Mouse (Mus musculus): Measurements from ENCODE around the gene Mmp15. TPM values are rescaled to one million over a fixed set of nuclear protein-coding genes. Genes with fewer than 3 reads are reported as not detected.

Mmp15 gene
- polyA plus RNA-seq (2014; fragmentation: Nextera tagmentation; extraction: Ambion mirVana), result 8.9 and 9.9 TPM in 2 replicates

DNA sequence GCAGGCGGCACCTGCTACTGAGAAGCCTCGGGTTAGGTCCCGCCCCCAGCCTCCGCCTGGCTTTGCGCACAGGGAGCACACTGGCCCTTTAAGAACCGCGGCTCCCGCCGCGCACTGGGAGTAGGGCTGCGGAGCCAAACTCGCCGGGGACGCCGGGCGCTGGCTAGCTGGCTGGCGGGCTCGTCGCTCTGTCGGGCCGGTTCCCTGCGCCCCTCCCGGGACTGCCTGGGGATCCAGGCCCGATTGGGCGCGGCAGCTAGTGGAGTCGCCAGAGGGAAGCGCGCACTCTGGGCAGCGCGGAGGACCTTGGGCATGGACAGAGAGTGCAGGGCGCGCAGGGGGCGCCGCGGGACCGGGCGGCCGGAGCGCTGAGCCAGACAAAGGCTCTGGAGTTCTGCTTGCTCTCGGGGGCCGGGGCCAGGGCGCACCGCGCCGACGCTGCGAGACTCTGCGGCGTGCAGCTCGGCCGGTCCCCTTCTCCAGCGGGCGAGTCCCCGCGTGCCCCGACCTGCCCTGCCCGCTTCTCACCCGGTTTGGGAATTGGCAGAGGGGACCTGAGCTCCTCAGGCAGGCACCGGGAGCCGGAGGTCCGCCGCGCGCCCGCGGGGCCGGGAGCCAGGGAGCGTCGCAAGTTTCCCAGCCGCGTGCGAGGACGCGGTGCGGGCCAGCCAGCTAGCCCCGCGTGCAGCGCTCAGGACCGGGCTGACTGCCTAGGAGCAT is at the start of gene Mmp15:
Gene Mmp15, plus strand, starts transcription at position 118 of the 720 bp plus-strand sequence.
- Histone ChIP-seq H3K4me2 (ENCODE audit: low read depth, low read length) (peak within 1 kb of the TSS; percentile 98), H3K9me3 (replicated peaks; ENCODE audit: control insufficient read depth, low read length) (no peaks in the 10 kb centered on the region), H3K4me3 (ENCODE audit: low read depth, low read length) (peak within 1 kb of the TSS; percentile 81), H3K27me3 (ENCODE audit: control insufficient read depth, insufficient read depth, low read length) (peaks cover 4% of the 10 kb centered on the region; the same call in 1 of the 2 replicates), H3K27ac (replicated peaks; ENCODE audit: low read depth, low read length) (peak within 1 kb of the TSS; percentile 72), H3K36me3 (replicated peaks; ENCODE audit: control insufficient read depth, insufficient read depth, low read depth, low read length) (no peaks in the 10 kb centered on the region), H3K4me1 (ENCODE audit: control insufficient read depth, insufficient read depth, low read length) (no peaks in the 10 kb centered on the region), H3K9ac (replicated peaks; ENCODE audit: low read length) (peak within 1 kb of the TSS; percentile 88)
- DNase-seq (ENCODE audit: low spot score) (peak; percentile 86), ATAC-seq (replicated peaks; ENCODE audit: insufficient number of reproducible peaks, low FRiP score, low TSS enrichment, low read depth) (peak; percentile 68)
- WGBS, result under 1% methylated on average over 80 of the region's 80 CpGs

DNA sequence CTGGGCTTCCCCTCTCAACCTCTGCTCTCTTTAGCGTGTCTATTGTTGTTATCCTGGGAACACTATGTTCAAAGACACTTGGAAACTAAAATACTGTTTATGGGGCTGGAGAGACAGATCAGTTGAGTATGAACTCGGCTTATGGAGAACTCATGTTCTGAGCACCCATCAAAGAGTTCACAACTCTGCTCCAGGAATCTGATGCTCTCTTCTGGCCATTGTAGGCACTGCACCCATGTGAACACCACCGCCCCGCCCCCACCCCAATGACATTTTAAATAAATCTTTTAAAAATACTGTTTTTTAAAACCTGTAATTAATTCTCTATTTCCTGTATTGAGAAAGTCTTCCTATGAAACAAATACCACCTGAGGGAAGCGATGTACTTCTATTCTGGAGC is 49.7 kb upstream of the Mmp15 start:
- Histone ChIP-seq H3K36me3 (replicated peaks; ENCODE audit: control insufficient read depth, insufficient read depth, low read depth, low read length) (no peaks in the 10 kb centered on the region), H3K9me3 (replicated peaks; ENCODE audit: control insufficient read depth, low read length) (no peaks in the 10 kb centered on the region), H3K4me2 (ENCODE audit: low read depth, low read length) (no peak overlapping the region), H3K27me3 (ENCODE audit: control insufficient read depth, insufficient read depth, low read length) (no peaks in the 10 kb centered on the region), H3K27ac (replicated peaks; ENCODE audit: low read depth, low read length) (no peak overlapping the region), H3K4me1 (ENCODE audit: control insufficient read depth, insufficient read depth, low read length) (no peaks in the 10 kb centered on the region), H3K9ac (replicated peaks; ENCODE audit: low read length) (no peak overlapping the region), H3K4me3 (ENCODE audit: low read depth, low read length) (no peak overlapping the region)
- DNase-seq (ENCODE audit: low spot score), result peak; percentile 56
- 16% methylated on average over 5 of the region's 5 CpGs for WGBS
- no peak for ATAC-seq (replicated peaks; ENCODE audit: insufficient number of reproducible peaks, low FRiP score, low TSS enrichment, low read depth)

DNA sequence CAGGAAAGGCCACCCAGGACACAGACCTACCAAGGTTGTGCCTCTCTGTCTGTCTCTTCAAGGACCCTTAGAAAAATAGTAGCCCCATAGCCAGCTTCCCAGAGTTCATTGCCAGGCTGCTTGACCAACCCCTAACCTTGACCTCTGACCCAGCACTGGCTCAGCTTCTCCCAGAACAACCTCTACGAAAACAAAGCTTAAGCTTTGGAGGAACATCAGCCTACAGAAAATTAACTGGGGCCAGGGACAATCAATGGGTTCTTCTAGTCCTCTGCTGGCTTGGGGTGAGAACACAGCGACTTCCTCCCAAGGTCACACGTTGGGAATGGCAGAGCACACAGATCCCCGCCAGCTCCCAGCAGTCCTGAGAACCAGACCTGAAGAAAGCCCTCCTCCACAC is 46.5 kb upstream of the Mmp15 start:
- DNase-seq (ENCODE audit: low spot score), result no peak
- H3K4me3 ChIP-seq (ENCODE audit: low read depth, low read length), result no peak overlapping the region
- H3K36me3 ChIP-seq (replicated peaks; ENCODE audit: control insufficient read depth, insufficient read depth, low read depth, low read length), result no peaks in the 10 kb centered on the region
- H3K27ac ChIP-seq (replicated peaks; ENCODE audit: low read depth, low read length), result no peak overlapping the region
- WGBS, result 77% methylated on average over 4 of the region's 4 CpGs
- ATAC-seq (replicated peaks; ENCODE audit: insufficient number of reproducible peaks, low FRiP score, low TSS enrichment, low read depth), result no peak
- H3K4me1 ChIP-seq (ENCODE audit: control insufficient read depth, insufficient read depth, low read length), result no peaks in the 10 kb centered on the region
- H3K9me3 ChIP-seq (replicated peaks; ENCODE audit: control insufficient read depth, low read length), result no peaks in the 10 kb centered on the region
- no peak overlapping the region for H3K4me2 ChIP-seq (ENCODE audit: low read depth, low read length)
- no peak overlapping the region for H3K9ac ChIP-seq (replicated peaks; ENCODE audit: low read length)
- H3K27me3 ChIP-seq (ENCODE audit: control insufficient read depth, insufficient read depth, low read length), result no peaks in the 10 kb centered on the region

DNA sequence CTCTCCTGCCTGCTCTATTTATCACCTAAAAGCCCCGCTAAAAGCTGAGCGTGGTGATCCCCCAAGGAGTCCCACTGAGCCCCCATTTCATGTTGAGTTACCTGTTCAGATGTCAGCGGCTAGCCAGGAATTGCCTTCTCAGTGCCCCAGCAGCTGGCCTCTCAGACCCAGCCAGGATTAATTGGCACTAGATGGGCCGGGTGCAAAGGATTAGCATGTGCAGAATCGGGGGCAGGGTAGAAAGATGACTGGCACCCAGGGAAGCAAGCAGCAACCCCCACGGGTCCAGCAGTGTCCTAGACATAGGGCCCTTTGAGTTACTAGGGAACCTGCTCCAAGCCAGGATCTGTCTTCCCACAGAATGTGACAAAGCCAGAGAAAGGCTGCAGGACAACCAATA is 45.6 kb upstream of the Mmp15 start, which contains the start of gene Cngb1:
Gene Cngb1, minus strand, starts transcription at position 155 of the 400 bp plus-strand sequence.
- H3K9me3 ChIP-seq (replicated peaks; ENCODE audit: control insufficient read depth, low read length), result no peaks in the 10 kb centered on the region

GRCm38 (mm10) chr8:95310342-95310970 is 41.6 kb upstream of the Mmp15 start, which contains the start of gene Tepp:
TSS of gene Tepp (plus strand) at chr8:95310566.
- H3K27ac ChIP-seq (replicated peaks; ENCODE audit: low read depth, low read length), result no peak within 1 kb of the TSS
- no peak within 1 kb of the TSS for H3K9ac ChIP-seq (replicated peaks; ENCODE audit: low read length)
- no peak within 1 kb of the TSS for H3K4me2 ChIP-seq (ENCODE audit: low read depth, low read length)
- no peaks in the 10 kb centered on the region for H3K36me3 ChIP-seq (replicated peaks; ENCODE audit: control insufficient read depth, insufficient read depth, low read depth, low read length)
- WGBS, result 27% methylated on average over 6 of the region's 6 CpGs
- DNase-seq (ENCODE audit: low spot score), result no peak
- no peak for ATAC-seq (replicated peaks; ENCODE audit: insufficient number of reproducible peaks, low FRiP score, low TSS enrichment, low read depth)
- H3K27me3 ChIP-seq (ENCODE audit: control insufficient read depth, insufficient read depth, low read length), result no peaks in the 10 kb centered on the region
- no peaks in the 10 kb centered on the region for H3K9me3 ChIP-seq (replicated peaks; ENCODE audit: control insufficient read depth, low read length)
- no peaks in the 10 kb centered on the region for H3K4me1 ChIP-seq (ENCODE audit: control insufficient read depth, insufficient read depth, low read length)
- no peak within 1 kb of the TSS for H3K4me3 ChIP-seq (ENCODE audit: low read depth, low read length)

More for the DNA sequence above, 45.6 kb upstream of the Mmp15 start, which contains the start of gene Cngb1:
- H3K4me1 ChIP-seq (ENCODE audit: control insufficient read depth, insufficient read depth, low read length), result no peaks in the 10 kb centered on the region
- H3K9ac ChIP-seq (replicated peaks; ENCODE audit: low read length), result no peak within 1 kb of the TSS
- H3K36me3 ChIP-seq (replicated peaks; ENCODE audit: control insufficient read depth, insufficient read depth, low read depth, low read length), result no peaks in the 10 kb centered on the region
- ATAC-seq (replicated peaks; ENCODE audit: insufficient number of reproducible peaks, low FRiP score, low TSS enrichment, low read depth), result no peak
- H3K27me3 ChIP-seq (ENCODE audit: control insufficient read depth, insufficient read depth, low read length), result no peaks in the 10 kb centered on the region
- H3K4me2 ChIP-seq (ENCODE audit: low read depth, low read length), result no peak within 1 kb of the TSS
- 52% methylated on average over 6 of the region's 6 CpGs for WGBS
- no peak within 1 kb of the TSS for H3K27ac ChIP-seq (replicated peaks; ENCODE audit: low read depth, low read length)
- no peak for DNase-seq (ENCODE audit: low spot score)
- no peak within 1 kb of the TSS for H3K4me3 ChIP-seq (ENCODE audit: low read depth, low read length)

DNA sequence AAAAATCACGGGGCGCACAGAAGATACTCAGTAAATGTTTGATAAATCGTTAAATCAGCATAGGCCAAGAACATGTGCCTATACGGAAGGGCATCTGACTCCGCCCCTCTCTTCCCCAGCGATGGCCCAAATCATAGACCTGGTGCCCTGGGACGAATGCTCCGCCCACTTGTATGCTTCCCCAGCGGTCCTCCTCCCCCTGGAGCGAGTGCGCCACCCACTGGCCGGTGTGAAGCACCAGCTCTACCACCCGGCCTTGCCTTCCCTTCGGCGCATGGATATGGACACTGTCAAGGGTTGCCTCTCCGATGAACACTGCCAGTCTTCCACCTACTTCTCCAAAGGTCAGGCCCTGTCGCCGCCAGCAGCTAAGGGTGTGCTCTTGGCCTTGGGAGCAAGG is 39.2 kb upstream of the Mmp15 start:
- WGBS, result 72% methylated on average over 18 of the region's 18 CpGs
- Histone ChIP-seq H3K9me3 (replicated peaks; ENCODE audit: control insufficient read depth, low read length) (no peaks in the 10 kb centered on the region), H3K4me2 (ENCODE audit: low read depth, low read length) (no peak overlapping the region), H3K4me1 (ENCODE audit: control insufficient read depth, insufficient read depth, low read length) (no peaks in the 10 kb centered on the region), H3K4me3 (ENCODE audit: low read depth, low read length) (no peak overlapping the region), H3K36me3 (replicated peaks; ENCODE audit: control insufficient read depth, insufficient read depth, low read depth, low read length) (no peaks in the 10 kb centered on the region), H3K27me3 (ENCODE audit: control insufficient read depth, insufficient read depth, low read length) (no peaks in the 10 kb centered on the region), H3K27ac (replicated peaks; ENCODE audit: low read depth, low read length) (no peak overlapping the region), H3K9ac (replicated peaks; ENCODE audit: low read length) (no peak overlapping the region)
- no peak for ATAC-seq (replicated peaks; ENCODE audit: insufficient number of reproducible peaks, low FRiP score, low TSS enrichment, low read depth)
- DNase-seq (ENCODE audit: low spot score), result no peak

GRCm38 (mm10) chr8:95313857-95314256 is 38.2 kb upstream of the Mmp15 start:
- WGBS, result 91% methylated on average over 6 of the region's 6 CpGs
- H3K4me3 ChIP-seq (ENCODE audit: low read depth, low read length), result no peak overlapping the region
- no peak for ATAC-seq (replicated peaks; ENCODE audit: insufficient number of reproducible peaks, low FRiP score, low TSS enrichment, low read depth)

DNA sequence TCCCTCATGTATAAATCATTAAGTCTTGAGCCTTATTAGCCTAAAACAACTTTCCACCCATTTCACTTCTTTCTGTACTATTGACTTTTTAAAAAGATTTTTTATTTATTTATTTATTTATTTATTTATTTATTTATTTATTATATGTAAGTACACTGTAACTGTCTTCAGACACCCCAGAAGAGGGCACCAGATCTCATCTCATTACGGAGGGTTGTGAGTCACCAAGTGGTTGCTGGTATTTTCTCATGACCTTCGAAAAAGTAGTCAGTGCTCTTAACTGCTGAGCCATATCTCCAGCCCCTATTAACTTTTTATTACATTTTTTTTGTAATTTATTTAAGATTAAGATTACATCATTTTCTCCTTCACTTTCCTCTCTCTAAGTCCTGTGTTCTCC is 37.4 kb upstream of the Mmp15 start:
- H3K9me3 ChIP-seq (replicated peaks; ENCODE audit: control insufficient read depth, low read length), result no peaks in the 10 kb centered on the region
- H3K36me3 ChIP-seq (replicated peaks; ENCODE audit: control insufficient read depth, insufficient read depth, low read depth, low read length), result no peaks in the 10 kb centered on the region
- ATAC-seq (replicated peaks; ENCODE audit: insufficient number of reproducible peaks, low FRiP score, low TSS enrichment, low read depth) (no peak), DNase-seq (ENCODE audit: low spot score) (no peak)
- 75% methylated on average over 2 of the region's 2 CpGs for WGBS
- no peak overlapping the region for H3K4me3 ChIP-seq (ENCODE audit: low read depth, low read length)
- no peak overlapping the region for H3K27ac ChIP-seq (replicated peaks; ENCODE audit: low read depth, low read length)
- H3K4me1 ChIP-seq (ENCODE audit: control insufficient read depth, insufficient read depth, low read length), result no peaks in the 10 kb centered on the region
- H3K9ac ChIP-seq (replicated peaks; ENCODE audit: low read length), result no peak overlapping the region
- H3K27me3 ChIP-seq (ENCODE audit: control insufficient read depth, insufficient read depth, low read length), result 0 out of 2 replicates have a peak, but pooled peaks cover 2% of the 10 kb centered on the region
- H3K4me2 ChIP-seq (ENCODE audit: low read depth, low read length), result no peak overlapping the region

More at GRCm38 (mm10) chr8:95313857-95314256, 38.2 kb upstream of the Mmp15 start:
- Histone ChIP-seq H3K36me3 (replicated peaks; ENCODE audit: control insufficient read depth, insufficient read depth, low read depth, low read length) (no peaks in the 10 kb centered on the region), H3K9me3 (replicated peaks; ENCODE audit: control insufficient read depth, low read length) (no peaks in the 10 kb centered on the region), H3K27me3 (ENCODE audit: control insufficient read depth, insufficient read depth, low read length) (no peaks in the 10 kb centered on the region), H3K4me1 (ENCODE audit: control insufficient read depth, insufficient read depth, low read length) (no peaks in the 10 kb centered on the region), H3K9ac (replicated peaks; ENCODE audit: low read length) (no peak overlapping the region), H3K27ac (replicated peaks; ENCODE audit: low read depth, low read length) (no peak overlapping the region), H3K4me2 (ENCODE audit: low read depth, low read length) (no peak overlapping the region)
- DNase-seq (ENCODE audit: low spot score), result no peak

Data from embryonic facial prominence, embryonic 11.5 days (tissue).